Mouse (Mus musculus): ENCODE measurements around the gene Pxmp4. TPM values are rescaled to one million over a fixed set of nuclear protein-coding genes. Genes with fewer than 3 reads are reported as not detected.

Gene Pxmp4
- total RNA-seq (2023) = 7.4 to 10.4 TPM (median 8.4 TPM) in 4 replicates

DNA sequence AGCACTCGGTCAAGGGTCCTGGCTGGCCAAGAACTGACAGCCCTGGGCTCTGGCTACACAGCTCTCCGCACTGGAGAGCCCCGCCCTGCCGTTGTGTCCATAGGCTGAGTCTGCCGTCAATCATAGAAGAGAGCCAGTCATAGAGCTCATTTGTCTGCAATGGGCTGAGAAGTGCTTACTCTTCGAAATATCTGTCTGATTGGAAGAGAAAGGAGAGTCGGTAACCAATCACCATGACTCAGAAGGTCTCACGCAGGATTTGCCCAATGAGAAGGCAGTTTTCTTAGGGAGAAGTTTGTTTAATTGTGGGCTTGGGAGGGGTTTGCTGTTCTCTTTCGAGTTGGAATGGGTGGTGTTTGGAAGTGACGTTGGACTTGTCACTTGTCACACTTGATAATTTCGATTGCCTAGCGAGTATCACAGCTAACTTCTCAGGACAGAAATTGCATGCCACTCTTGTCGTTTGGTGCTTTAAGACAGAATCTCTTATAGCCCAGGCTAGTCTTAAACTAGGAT, at the start of gene Pxmp4:
Gene Pxmp4 (minus strand): TSS at position 71 of the 516 bp plus-strand sequence.

DNA sequence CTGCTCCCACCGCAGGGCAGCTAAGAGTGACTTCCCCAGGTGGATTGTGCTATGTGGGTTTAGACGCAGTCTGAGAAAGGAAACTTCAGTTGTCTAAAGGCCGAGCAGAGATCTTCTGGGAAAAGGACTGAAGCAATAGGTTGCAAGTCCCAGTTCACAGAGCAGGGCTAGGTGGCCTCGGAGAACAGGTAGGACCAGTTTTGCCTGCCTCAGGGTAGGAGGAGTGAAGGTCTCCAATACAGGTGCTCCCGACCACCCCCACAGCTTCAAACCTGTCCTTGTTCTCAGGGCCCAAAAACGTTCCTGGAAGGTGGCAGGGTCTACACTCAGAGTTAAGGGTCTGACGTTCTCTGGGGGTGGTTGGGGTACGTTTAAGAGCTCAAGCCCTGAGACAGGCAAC, 47.9 kb upstream of the Pxmp4 start, which contains the start of gene Chmp4b:
Gene Chmp4b (plus strand): TSS at position 343 of the 400 bp plus-strand sequence.

DNA sequence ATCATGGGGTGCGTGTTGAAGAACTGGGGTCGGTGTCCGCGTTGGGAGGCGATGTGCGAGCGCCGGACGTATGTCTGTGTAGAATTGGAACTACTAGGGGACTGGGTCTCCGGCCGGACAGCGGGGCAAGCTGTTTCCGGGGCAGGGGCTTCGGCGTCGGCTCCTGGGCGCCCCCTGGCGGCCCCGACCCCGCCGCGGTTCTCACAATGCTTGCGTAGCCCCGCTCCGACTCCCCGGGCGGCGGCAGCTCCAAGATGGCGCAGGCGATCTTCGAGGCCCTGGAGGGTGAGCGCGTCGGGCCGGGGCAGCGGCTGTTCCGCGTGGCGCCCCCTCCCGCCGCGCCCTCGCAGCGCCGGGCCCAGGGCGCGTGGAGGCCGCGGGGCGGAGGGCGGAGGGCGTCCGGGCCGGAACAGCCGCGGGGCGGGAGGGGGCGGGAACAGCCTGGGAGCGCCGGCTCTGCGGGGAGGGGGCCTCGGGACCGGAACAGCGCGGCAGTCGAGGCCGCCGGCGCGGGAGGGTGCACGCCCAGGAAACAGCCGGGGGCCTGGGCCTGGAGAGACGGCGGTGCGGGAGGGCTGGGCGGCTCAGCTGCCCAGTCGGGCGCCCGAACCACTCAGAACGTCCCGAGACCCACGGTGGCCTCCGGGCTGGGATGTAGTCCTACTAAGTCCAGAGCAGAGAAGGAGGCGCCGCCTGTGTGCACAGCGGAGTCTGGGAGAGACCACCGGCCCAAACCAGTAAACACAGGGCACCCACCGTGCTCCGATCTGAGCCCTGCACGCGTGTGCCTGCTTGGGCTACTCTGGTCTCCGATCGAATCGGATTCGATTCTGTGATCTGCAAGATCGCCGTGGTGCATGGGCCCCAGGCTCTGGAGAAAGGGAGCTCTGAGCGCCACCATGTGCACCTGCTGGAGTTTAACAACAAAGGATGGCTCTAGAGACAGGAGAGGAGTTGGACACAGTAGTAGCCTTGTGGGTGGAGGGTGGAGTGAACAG, 9.9 kb upstream of the Pxmp4 start, which contains the start of the genes Zfp341 and 4930519P11Rik:
Gene Zfp341 (plus strand): TSS at position 180 of the 998 bp plus-strand sequence.
Gene 4930519P11Rik (minus strand): TSS at position 320 of the 998 bp plus-strand sequence.

DNA sequence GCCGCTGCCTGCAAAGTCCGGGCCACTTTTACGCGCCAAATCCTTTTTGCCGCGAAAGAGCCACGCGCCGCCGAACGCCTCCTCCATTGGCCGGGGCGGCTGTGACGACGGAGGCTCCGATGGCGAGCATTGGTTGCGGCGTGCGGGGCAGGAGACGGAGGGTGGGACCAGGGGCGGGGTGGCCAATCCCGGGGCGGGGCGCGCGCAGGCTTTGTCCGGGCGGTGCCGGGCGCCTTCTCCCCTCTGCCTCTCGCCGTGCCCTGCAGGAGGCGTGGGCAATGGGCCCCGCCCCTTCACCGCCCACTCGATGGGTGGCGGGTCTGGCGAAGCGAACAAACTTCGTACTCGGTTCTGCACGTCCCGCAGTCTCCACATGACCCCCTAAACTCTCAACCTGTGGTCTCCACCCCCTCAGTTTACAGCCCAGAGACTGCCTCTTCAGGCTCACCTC, 33.6 kb downstream of the Pxmp4 start, which contains the start of gene E2f1:
Gene E2f1 (minus strand): TSS at position 57 of the 451 bp plus-strand sequence.

DNA sequence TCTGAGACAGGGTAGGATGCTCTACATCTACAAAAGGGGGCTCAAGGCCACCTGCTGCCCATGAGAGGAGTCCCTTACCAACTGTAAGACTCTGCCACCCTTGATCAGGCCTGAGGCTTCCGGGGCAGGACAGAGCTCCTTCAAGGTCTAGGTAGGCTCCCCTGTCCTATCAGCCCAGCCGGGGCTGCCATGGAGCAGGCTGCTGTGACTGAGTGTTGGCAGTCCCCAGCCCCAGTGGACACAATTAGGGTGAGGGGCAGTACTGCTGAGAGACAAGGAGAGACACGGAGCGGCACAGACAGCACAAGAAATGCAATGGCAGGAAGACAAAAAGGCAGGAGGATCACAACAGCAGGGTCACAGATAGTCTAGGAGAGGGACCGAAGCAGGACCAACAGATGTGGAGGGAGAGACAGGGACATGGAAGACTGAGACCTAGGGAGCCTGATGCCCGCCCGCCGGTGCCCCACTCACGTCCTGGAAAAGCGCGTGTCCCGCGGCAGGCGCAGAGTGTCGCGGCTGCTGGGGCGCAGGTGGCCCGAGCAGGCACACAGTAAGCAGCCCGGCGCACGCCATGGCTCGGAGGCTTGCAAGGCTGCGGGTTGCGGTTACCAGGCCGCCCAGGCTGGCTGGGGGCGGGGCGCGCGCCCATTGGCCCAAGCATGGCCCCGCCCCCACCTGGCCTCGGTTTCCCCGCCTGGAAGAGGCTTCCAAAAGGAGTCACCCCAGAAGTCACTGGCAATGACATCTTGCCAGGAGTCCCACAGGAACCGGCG, 45.1 kb downstream of the Pxmp4 start, which contains the start of gene Necab3:
Gene Necab3 (minus strand): TSS at position 627 of the 776 bp plus-strand sequence.

DNA sequence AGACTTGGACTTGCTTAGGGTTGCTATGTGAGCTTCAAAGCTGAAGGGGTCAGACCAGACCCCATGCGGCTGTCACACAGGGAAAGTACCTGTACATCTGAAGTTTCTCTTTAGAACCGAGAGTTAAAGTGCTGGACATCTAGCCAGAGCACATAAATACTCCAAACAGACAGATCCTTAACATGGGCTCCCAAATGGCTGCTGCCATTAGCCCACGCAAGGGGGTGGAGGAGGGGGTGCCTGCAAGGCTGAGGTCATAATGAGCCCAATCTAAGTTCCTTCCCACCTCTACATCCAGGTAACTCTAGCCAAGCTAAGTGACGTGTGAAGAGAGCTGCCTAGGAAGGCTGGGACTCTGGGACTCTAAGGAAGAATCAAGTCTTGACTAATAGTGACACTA, 52.0 kb downstream of the Pxmp4 start, which contains the start of gene Actl10:
Gene Actl10 (plus strand): TSS at position 301 of the 400 bp plus-strand sequence.

DNA sequence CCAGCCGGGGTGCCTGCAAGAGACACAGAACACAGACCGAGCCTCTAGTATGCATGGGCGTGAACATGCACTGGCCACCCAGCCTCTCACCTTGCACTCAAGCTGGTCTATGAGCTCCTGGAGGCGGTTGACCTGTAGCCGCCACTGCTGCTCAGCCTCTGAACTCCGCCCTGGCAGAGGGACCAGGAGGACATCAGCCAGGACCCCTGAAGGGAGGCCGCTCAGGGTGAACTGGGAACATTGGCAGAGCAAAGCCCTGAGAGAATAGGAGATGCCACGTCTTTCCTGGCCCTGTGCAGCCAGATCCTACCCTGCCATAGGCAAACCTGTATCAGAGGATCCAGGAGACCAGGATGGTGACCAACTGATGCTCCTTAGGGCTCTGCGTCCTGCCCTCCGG, 56.8 kb downstream of the Pxmp4 start, which contains the start of gene 1700003F12Rik:
Gene 1700003F12Rik (plus strand): TSS at position 375 of the 400 bp plus-strand sequence.

Other genes starting within 250 kb of the Pxmp4 start
- gene Cdk5rap1, start 230.7 kb downstream of the Pxmp4 start, total RNA-seq (2023) = 8.5 to 14.2 TPM (median 12.6 TPM) in 4 replicates
- gene Snta1, start 195.6 kb downstream of the Pxmp4 start, total RNA-seq (2023) = 0.46 to 0.52 TPM (median 0.50 TPM) in 3 of 4 replicates, not detected in the other
- 33.9 to 49.6 TPM (median 43.9 TPM) in 4 replicates for gene Cbfa2t2, start 167.2 kb downstream of the Pxmp4 start, total RNA-seq (2023)
- 0.94 to 2.5 TPM (median 1.7 TPM) in 4 replicates for gene 1700003F12Rik, start 56.6 kb downstream of the Pxmp4 start, total RNA-seq (2023)
- gene Actl10, start 51.9 kb downstream of the Pxmp4 start, total RNA-seq (2023) = 0.39 to 1.7 TPM (median 0.84 TPM) in 4 replicates
- gene Necab3, start 44.8 kb downstream of the Pxmp4 start, total RNA-seq (2023) = 0.72 to 1.5 TPM (median 1.3 TPM) in 3 of 4 replicates, not detected in the other
- gene E2f1, start 33.8 kb downstream of the Pxmp4 start, total RNA-seq (2023) = 3.8 to 5.3 TPM (median 4.9 TPM) in 4 replicates
- 6.4 to 8.7 TPM (median 7.2 TPM) in 4 replicates for gene Zfp341, start 9.6 kb upstream of the Pxmp4 start, total RNA-seq (2023)
- 1.3 TPM in 1 of 4 replicates, not detected in the others for gene 4930519P11Rik, start 9.7 kb upstream of the Pxmp4 start, total RNA-seq (2023)
- gene Chmp4b, start 48.0 kb upstream of the Pxmp4 start, total RNA-seq (2023) = 109 to 130 TPM (median 117 TPM) in 4 replicates
- gene Gm14214, start 166.3 kb upstream of the Pxmp4 start, total RNA-seq (2023) = not detected in 4 replicates
- 154 to 169 TPM (median 162 TPM) in 4 replicates for gene Raly, start 187.4 kb upstream of the Pxmp4 start, total RNA-seq (2023)
- gene a, start 187.7 kb upstream of the Pxmp4 start, total RNA-seq (2023) = not detected in 4 replicates